Mouse (Mus musculus) bone marrow, adult 2 months (tissue): ENCODE data around the gene Rab13. TPM values are rescaled to one million over a fixed set of nuclear protein-coding genes. Genes with fewer than 3 reads are reported as not detected.
A peak's percentile ranks its signal among the peaks of the same experiment; 100 is the strongest.

Experiments used
- H3K27ac ChIP-seq: fragments of 200-500 bp; 2 replicates; pipeline ENCODE4 v1.5.1; 2012; ENCODE audit warnings: low read depth, mild to moderate bottlenecking, control low read depth, inconsistent platforms, low read length; ENCODE audit not compliant: control insufficient read depth, poor library complexity, insufficient read depth
- H3K4me1 ChIP-seq: fragments of 200-500 bp; 2 replicates; pipeline ENCODE4 v1.6.1; 2011; ENCODE audit warnings: low read length; ENCODE audit not compliant: control insufficient read depth, insufficient read depth
- H3K4me3 ChIP-seq: fragments of 200-500 bp; replicated peaks from 2 replicates; pipeline ENCODE3; 2011; ENCODE audit warnings: mild to moderate bottlenecking, low read depth, low read length, control low read depth; ENCODE audit not compliant: control insufficient read depth
- CTCF ChIP-seq: fragments of 200-500 bp; IDR thresholded peaks from 2 replicates; pipeline ENCODE4 v1.5.1; 2011; ENCODE audit warnings: low read length, control low read depth; ENCODE audit not compliant: control insufficient read depth, insufficient read depth
- POLR2A ChIP-seq: fragments of 200-500 bp; IDR thresholded peaks from 2 replicates; pipeline ENCODE4 v1.6.1; 2011; ENCODE audit warnings: low read depth, mild to moderate bottlenecking, control low read depth, low read length, borderline replicate concordance; ENCODE audit not compliant: control insufficient read depth
- WGBS: fragments of 180-500 bp; shearing (Covaris S2); methylation state at CpG from one replicate; pipeline ENCODE4 v1.1.7; 2018; 5-methylcytosine and 5-hydroxymethylcytosine counted together
- polyA plus RNA-seq: library from polyadenylated mRNA; stranded (reverse); fragments of >200 nt; gene quantifications from 2 replicates; pipeline ENCODE4 v1.2.4, GENCODE M21; 2011; ENCODE audit warnings: low replicate concordance; ENCODE audit not compliant: missing spikeins, insufficient read depth, insufficient read length

The Rab13 gene
- polyA plus RNA-seq, result 11.5 and 13.0 TPM in 2 replicates

- H3K27ac ChIP-seq, result peak within 1 kb of the TSS; percentile 94
- TF ChIP-seq CTCF (no peak), POLR2A (peak; percentile 86)
- H3K4me1 ChIP-seq, result peaks cover 1% of the 10 kb centered on the region; the same call in 1 of the 2 replicates
- H3K4me3 ChIP-seq, result peak within 1 kb of the TSS; percentile 97
- under 1% methylated on average over 42 of the region's 42 CpGs for WGBS
These were observed at the start of gene Rab13, which contains the start of gene Rps27 for GRCm38 (mm10) chr3:90213377-90213866. Rab13 (plus strand) TSS chr3:90213695. Rps27 (minus strand) TSS chr3:90213651.

GRCm38 (mm10) chr3:90179566-90179965 lies 33.9 kb upstream of the Rab13 start:
- H3K4me1 ChIP-seq, result no peaks in the 10 kb centered on the region
- TF ChIP-seq CTCF, result no peak
- no peak for TF ChIP-seq POLR2A
- 60% methylated on average over 3 of the region's 3 CpGs for WGBS
- no peak overlapping the region for H3K4me3 ChIP-seq
- no peak overlapping the region for H3K27ac ChIP-seq

- Histone ChIP-seq H3K27ac (no peak overlapping the region), H3K4me1 (no peaks in the 10 kb centered on the region), H3K4me3 (no peak overlapping the region)
- WGBS, result 82% methylated on average over 3 of the region's 3 CpGs
- TF ChIP-seq CTCF (no peak), POLR2A (no peak)
These were observed 29.9 kb upstream of the Rab13 start for GRCm38 (mm10) chr3:90183581-90183980.

DNA sequence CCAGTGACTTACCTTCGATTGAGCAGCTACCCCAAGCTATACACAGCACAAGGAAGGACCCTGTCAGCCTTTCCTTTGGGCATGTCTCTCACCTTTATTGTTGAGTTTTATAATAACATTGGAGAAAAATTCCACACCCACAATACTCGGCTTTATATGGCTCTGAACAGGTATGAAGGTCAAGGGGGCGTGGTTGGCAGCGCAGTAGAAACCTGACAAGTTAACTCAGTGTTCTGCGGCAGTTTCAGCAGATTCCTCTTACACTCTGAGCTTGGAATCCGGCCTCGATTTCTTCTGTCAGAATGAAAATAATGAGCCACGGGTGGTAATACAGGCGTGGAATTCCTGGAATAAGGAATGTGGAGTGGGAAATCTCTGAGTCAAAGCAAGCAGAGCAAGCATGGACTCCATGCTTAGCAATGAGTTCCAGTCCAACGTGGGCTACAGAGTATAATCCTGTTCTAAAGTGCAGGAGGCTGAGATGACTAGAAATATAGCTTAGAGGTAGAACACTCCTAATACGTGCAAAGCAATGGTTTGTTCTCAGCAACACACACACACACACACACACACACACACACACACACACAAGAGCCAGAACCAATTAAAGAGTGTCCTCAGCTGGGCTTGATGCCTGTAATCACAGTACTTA lies 22.5 kb upstream of the Rab13 start:
- Histone ChIP-seq H3K4me1 (no peaks in the 10 kb centered on the region), H3K27ac (no peak overlapping the region), H3K4me3 (no peak overlapping the region)
- 81% methylated on average over 11 of the region's 11 CpGs for WGBS
- no peak for TF ChIP-seq POLR2A

DNA sequence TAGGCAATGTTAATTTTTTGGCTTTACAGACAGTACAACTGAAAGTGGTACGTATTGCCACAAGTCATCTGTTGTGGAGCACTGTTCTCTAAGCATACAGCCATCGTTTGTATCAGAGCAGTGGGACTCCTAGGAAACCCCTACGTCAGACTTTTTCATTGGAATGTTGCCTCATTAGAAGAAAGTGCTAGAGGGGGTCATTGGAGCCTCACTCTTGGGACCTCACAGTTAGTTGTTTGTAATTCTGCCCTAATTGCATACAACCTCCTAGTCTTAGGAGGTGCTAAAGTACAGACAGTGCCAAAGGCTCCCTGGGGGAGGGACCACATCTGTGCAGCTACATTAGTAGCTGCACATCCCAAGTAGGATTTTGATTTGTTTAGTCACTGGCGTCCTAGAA lies 18.7 kb upstream of the Rab13 start:
- 75% methylated on average over 4 of the region's 4 CpGs for WGBS
- Histone ChIP-seq H3K4me3 (no peak overlapping the region), H3K27ac (no peak overlapping the region), H3K4me1 (no peaks in the 10 kb centered on the region)
- TF ChIP-seq CTCF (no peak), POLR2A (no peak)

- no peak overlapping the region for H3K27ac ChIP-seq
- H3K4me3 ChIP-seq, result no peak overlapping the region
- H3K4me1 ChIP-seq, result no peaks in the 10 kb centered on the region
- WGBS, result 81% methylated on average over 1 of the region's 1 CpGs
- TF ChIP-seq CTCF, result no peak
- no peak for TF ChIP-seq POLR2A
These were observed 17.9 kb upstream of the Rab13 start for GRCm38 (mm10) chr3:90195644-90196043.

- no peak overlapping the region for H3K4me3 ChIP-seq
These were observed 15.9 kb upstream of the Rab13 start for GRCm38 (mm10) chr3:90197548-90197947.

GRCm38 (mm10) chr3:90202884-90203283 lies 10.6 kb upstream of the Rab13 start:
- Histone ChIP-seq H3K27ac (no peak overlapping the region), H3K4me1 (no peaks in the 10 kb centered on the region; the same call in 1 of the 2 replicates), H3K4me3 (no peak overlapping the region)
- no peak for TF ChIP-seq CTCF
- no peak for TF ChIP-seq POLR2A
- WGBS, result 58% methylated on average over 1 of the region's 1 CpGs

More at GRCm38 (mm10) chr3:90197548-90197947, 15.9 kb upstream of the Rab13 start:
- no peaks in the 10 kb centered on the region for H3K4me1 ChIP-seq
- 81% methylated on average over 1 of the region's 1 CpGs for WGBS
- TF ChIP-seq CTCF (no peak), POLR2A (no peak)
- no peak overlapping the region for H3K27ac ChIP-seq
